Mouse (Mus musculus) embryonic facial prominence, embryonic 15.5 days (tissue): ENCODE data around the gene Casz1. TPM values are rescaled to one million over a fixed set of nuclear protein-coding genes. Genes with fewer than 3 reads are reported as not detected.

Experiments used
- ATAC-seq: fragments of 200-750 bp; cut with Nextera tagmentation; 2 replicates; pipeline ENCODE4 v1.8.0; 2017; ENCODE audit warnings: low read depth, moderate TSS enrichment; ENCODE audit not compliant: insufficient number of reproducible peaks, low FRiP score, low TSS enrichment
- H3K27ac ChIP-seq: fragments of 300-500 bp; sonication (generic); replicated peaks from 2 replicates; pipeline ENCODE4 v1.5.1; 2015; ENCODE audit warnings: mild to moderate bottlenecking, inconsistent platforms
- H3K27me3 ChIP-seq: fragments of 300-500 bp; sonication (generic); 2 replicates; pipeline ENCODE4 v1.6.1; 2015; ENCODE audit warnings: inconsistent platforms
- H3K36me3 ChIP-seq: fragments of 300-500 bp; sonication (generic); 2 replicates; pipeline ENCODE4 v1.6.1; 2015; ENCODE audit warnings: mild to moderate bottlenecking, inconsistent platforms
- H3K4me1 ChIP-seq: fragments of 300-500 bp; sonication (generic); 2 replicates; pipeline ENCODE4 v1.6.1; 2015; ENCODE audit warnings: inconsistent platforms
- H3K4me2 ChIP-seq: fragments of 300-500 bp; sonication (generic); replicated peaks from 2 replicates; pipeline ENCODE4 v1.6.1; 2015; ENCODE audit warnings: mild to moderate bottlenecking, inconsistent platforms
- H3K4me3 ChIP-seq: fragments of 300-500 bp; sonication (generic); replicated peaks from 2 replicates; pipeline ENCODE4 v1.5.1; 2015; ENCODE audit warnings: mild to moderate bottlenecking, inconsistent platforms
- H3K9ac ChIP-seq: fragments of 300-500 bp; sonication (generic); 2 replicates; pipeline ENCODE4 v1.6.1; 2015; ENCODE audit warnings: inconsistent platforms
- H3K9me3 ChIP-seq: fragments of 300-500 bp; sonication (generic); replicated peaks from 2 replicates; pipeline ENCODE4 v1.6.1; 2016; ENCODE audit warnings: inconsistent platforms
- WGBS: fragments of 180-500 bp; shearing (Covaris S2); methylation state at CpG from one replicate; pipeline ENCODE4 v1.1.7; 2015; 5-methylcytosine and 5-hydroxymethylcytosine counted together
- polyA plus RNA-seq: library from polyadenylated mRNA; unstranded; fragments of >200 nt; fragmentation: Nextera tagmentation; extraction: Ambion mirVana; gene quantifications from 2 replicates; pipeline ENCODE4 v1.2.1, GENCODE M21; 2015

Casz1 gene
- polyA plus RNA-seq, 1 experiment from 2014 or later = 11.2 TPM

GRCm38 (mm10) chr4:148803636-148804035 lies 593 bp upstream of the Casz1 start:
- H3K4me3 ChIP-seq = peak overlapping the region; percentile 62
- no peak overlapping the region for H3K27ac ChIP-seq
- WGBS = 8% methylated on average over 10 of the region's 10 CpGs
- H3K4me2 ChIP-seq = peak overlapping the region; percentile 100
- H3K27me3 ChIP-seq = peaks cover 73% of the 10 kb centered on the region
- no peak for ATAC-seq
- no peaks in the 10 kb centered on the region for H3K9me3 ChIP-seq
- no peak overlapping the region for H3K9ac ChIP-seq
- H3K36me3 ChIP-seq = no peaks in the 10 kb centered on the region
- H3K4me1 ChIP-seq = peaks cover 35% of the 10 kb centered on the region

- H3K36me3 ChIP-seq = no peaks in the 10 kb centered on the region
- H3K4me3 ChIP-seq = peak overlapping the region; percentile 62
- under 1% methylated on average over 16 of the region's 16 CpGs for WGBS
- H3K4me1 ChIP-seq = peaks cover 35% of the 10 kb centered on the region
- peaks cover 78% of the 10 kb centered on the region for H3K27me3 ChIP-seq
- H3K9me3 ChIP-seq = no peaks in the 10 kb centered on the region
- peak overlapping the region; percentile 74 for H3K27ac ChIP-seq
- peak; percentile 12; the same call in 1 of the 2 replicates for ATAC-seq
- H3K9ac ChIP-seq = peak overlapping the region; percentile 41
- H3K4me2 ChIP-seq = peak overlapping the region; percentile 100
These were observed 541 bp downstream of the Casz1 start for GRCm38 (mm10) chr4:148804780-148805160.

GRCm38 (mm10) chr4:148805161-148805810 lies 1.1 kb downstream of the Casz1 start:
- H3K4me1 ChIP-seq = peaks cover 35% of the 10 kb centered on the region
- peak overlapping the region; percentile 100 for H3K4me2 ChIP-seq
- H3K36me3 ChIP-seq = no peaks in the 10 kb centered on the region
- H3K27ac ChIP-seq = peak overlapping the region; percentile 25; the same call in 1 of the 2 replicates
- under 1% methylated on average over 42 of the region's 42 CpGs for WGBS
- H3K27me3 ChIP-seq = peaks cover 81% of the 10 kb centered on the region
- peak overlapping the region; percentile 41; the same call in 1 of the 2 replicates for H3K9ac ChIP-seq
- no peaks in the 10 kb centered on the region for H3K9me3 ChIP-seq
- 0 out of 2 replicates have a peak, but pooled peaks have one; percentile 15 for ATAC-seq
- H3K4me3 ChIP-seq = peak overlapping the region; percentile 62

GRCm38 (mm10) chr4:148805811-148806747 lies 1.9 kb downstream of the Casz1 start:
- Histone ChIP-seq H3K27ac (peak overlapping the region; percentile 58), H3K4me1 (peaks cover 35% of the 10 kb centered on the region), H3K36me3 (no peaks in the 10 kb centered on the region), H3K9ac (no peak overlapping the region), H3K27me3 (peaks cover 84% of the 10 kb centered on the region), H3K4me3 (peak overlapping the region; percentile 62), H3K4me2 (peak overlapping the region; percentile 100), H3K9me3 (no peaks in the 10 kb centered on the region)
- WGBS = under 1% methylated on average over 64 of the region's 64 CpGs
- peak; percentile 8; the same call in 1 of the 2 replicates for ATAC-seq

- peaks cover 39% of the 10 kb centered on the region for H3K4me1 ChIP-seq
These were observed 2.6 kb downstream of the Casz1 start for GRCm38 (mm10) chr4:148806836-148807235.

GRCm38 (mm10) chr4:148807397-148807796 lies 3.2 kb downstream of the Casz1 start:
- H3K27me3 ChIP-seq = peaks cover 85% of the 10 kb centered on the region
- no peak overlapping the region for H3K9ac ChIP-seq
- H3K9me3 ChIP-seq = no peaks in the 10 kb centered on the region
- peaks cover 43% of the 10 kb centered on the region for H3K4me1 ChIP-seq
- H3K4me2 ChIP-seq = peak overlapping the region; percentile 100
- WGBS = 2% methylated on average over 9 of the region's 9 CpGs
- no peaks in the 10 kb centered on the region for H3K36me3 ChIP-seq
- H3K4me3 ChIP-seq = peak overlapping the region; percentile 62
- no peak for ATAC-seq
- H3K27ac ChIP-seq = no peak overlapping the region

More at GRCm38 (mm10) chr4:148806836-148807235, 2.6 kb downstream of the Casz1 start:
- ATAC-seq = peak; percentile 65
- Histone ChIP-seq H3K9ac (no peak overlapping the region), H3K4me2 (peak overlapping the region; percentile 100), H3K27ac (no peak overlapping the region), H3K36me3 (no peaks in the 10 kb centered on the region), H3K4me3 (peak overlapping the region; percentile 62), H3K9me3 (no peaks in the 10 kb centered on the region), H3K27me3 (peaks cover 82% of the 10 kb centered on the region)
- under 1% methylated on average over 24 of the region's 26 CpGs for WGBS

GRCm38 (mm10) chr4:148808839-148809238 lies 4.6 kb downstream of the Casz1 start:
- H3K4me2 ChIP-seq = no peak overlapping the region
- no peaks in the 10 kb centered on the region for H3K9me3 ChIP-seq
- H3K27me3 ChIP-seq = peaks cover 87% of the 10 kb centered on the region
- no peak for ATAC-seq
- H3K4me3 ChIP-seq = no peak overlapping the region
- 33% methylated on average over 2 of the region's 2 CpGs for WGBS
- H3K36me3 ChIP-seq = no peaks in the 10 kb centered on the region
- H3K9ac ChIP-seq = no peak overlapping the region
- H3K4me1 ChIP-seq = peaks cover 51% of the 10 kb centered on the region
- no peak overlapping the region for H3K27ac ChIP-seq

- no peak overlapping the region for H3K4me3 ChIP-seq
- peaks cover 78% of the 10 kb centered on the region for H3K27me3 ChIP-seq
- no peak for ATAC-seq
- H3K4me2 ChIP-seq = no peak overlapping the region
- no peak overlapping the region for H3K9ac ChIP-seq
- H3K4me1 ChIP-seq = peaks cover 34% of the 10 kb centered on the region
- H3K27ac ChIP-seq = no peak overlapping the region
- no peaks in the 10 kb centered on the region for H3K9me3 ChIP-seq
- 64% methylated on average over 9 of the region's 9 CpGs for WGBS
- no peaks in the 10 kb centered on the region for H3K36me3 ChIP-seq
These were observed 6.5 kb downstream of the Casz1 start for GRCm38 (mm10) chr4:148810706-148811105.

GRCm38 (mm10) chr4:148811940-148812339 lies 7.7 kb downstream of the Casz1 start:
- Histone ChIP-seq H3K36me3 (no peaks in the 10 kb centered on the region), H3K27me3 (peaks cover 70% of the 10 kb centered on the region), H3K4me1 (peaks cover 31% of the 10 kb centered on the region), H3K4me3 (no peak overlapping the region), H3K9ac (no peak overlapping the region), H3K9me3 (no peaks in the 10 kb centered on the region), H3K4me2 (peak overlapping the region; percentile 24; the same call in 1 of the 2 replicates), H3K27ac (no peak overlapping the region)
- ATAC-seq = no peak
- WGBS = 17% methylated on average over 10 of the region's 10 CpGs

- Histone ChIP-seq H3K9me3 (no peaks in the 10 kb centered on the region), H3K27me3 (peaks cover 59% of the 10 kb centered on the region), H3K4me3 (no peak overlapping the region), H3K4me2 (no peak overlapping the region), H3K36me3 (no peaks in the 10 kb centered on the region), H3K9ac (no peak overlapping the region), H3K27ac (no peak overlapping the region), H3K4me1 (peaks cover 28% of the 10 kb centered on the region)
- WGBS = 67% methylated on average over 6 of the region's 6 CpGs
- no peak for ATAC-seq
These were observed 9.0 kb downstream of the Casz1 start for GRCm38 (mm10) chr4:148813247-148813646.

- Histone ChIP-seq H3K4me2 (0 out of 2 replicates have a peak overlapping the region, but pooled peaks have one; percentile 23), H3K36me3 (no peaks in the 10 kb centered on the region), H3K4me3 (no peak overlapping the region), H3K9me3 (no peaks in the 10 kb centered on the region), H3K4me1 (peaks cover 27% of the 10 kb centered on the region), H3K27me3 (peaks cover 30% of the 10 kb centered on the region), H3K27ac (no peak overlapping the region), H3K9ac (no peak overlapping the region)
- 10% methylated on average over 14 of the region's 14 CpGs for WGBS
- ATAC-seq = no peak
These were observed 12.3 kb downstream of the Casz1 start for GRCm38 (mm10) chr4:148816556-148816955.
